Mouse (Mus musculus) limb, embryonic 14.5 days (tissue): Measurements from ENCODE around the gene Phlda1. TPM values are rescaled to one million over a fixed set of nuclear protein-coding genes. Genes with fewer than 3 reads are reported as not detected.

Experiments
- ATAC-seq: fragments of 200-750 bp; cut with Nextera tagmentation; 2 replicates; pipeline ENCODE4 v1.8.0; 2017; ENCODE audit warnings: low read depth, moderate number of reproducible peaks, moderate TSS enrichment; ENCODE audit not compliant: low FRiP score
- DNase-seq: peaks from one replicate; pipeline ENCODE4 v3.0.0-alpha.2; 2015; ENCODE audit warnings: low spot score
- H3K27ac ChIP-seq: fragments of 300-500 bp; sonication (generic); replicated peaks from 2 replicates; pipeline ENCODE4 v1.5.1; 2014; ENCODE audit warnings: low read depth, mild to moderate bottlenecking, low read length, moderate library complexity, mixed read lengths
- H3K27me3 ChIP-seq: fragments of 300-500 bp; sonication (generic); 2 replicates; pipeline ENCODE4 v1.6.1; 2014; ENCODE audit warnings: low read length, mixed read lengths; ENCODE audit not compliant: control insufficient read depth, insufficient read depth
- H3K36me3 ChIP-seq: fragments of 300-500 bp; sonication (generic); 2 replicates; pipeline ENCODE4 v1.6.1; 2014; ENCODE audit warnings: mild to moderate bottlenecking, low read length, moderate library complexity, mixed read lengths; ENCODE audit not compliant: control insufficient read depth, insufficient read depth
- H3K4me1 ChIP-seq: fragments of 300-500 bp; sonication (generic); 2 replicates; pipeline ENCODE4 v1.6.1; 2014; ENCODE audit warnings: antibody characterized with exemption, low read length, mixed read lengths; ENCODE audit not compliant: control insufficient read depth, insufficient read depth
- H3K4me2 ChIP-seq: fragments of 300-500 bp; sonication (generic); replicated peaks from 2 replicates; pipeline ENCODE4 v1.6.1; 2014; ENCODE audit warnings: low read depth, mild to moderate bottlenecking, low read length, moderate library complexity; ENCODE audit not compliant: severe bottlenecking
- H3K4me3 ChIP-seq: fragments of 300-500 bp; sonication (generic); replicated peaks from 2 replicates; pipeline ENCODE4 v1.5.1; 2014; ENCODE audit warnings: low read length
- H3K9ac ChIP-seq: fragments of 300-500 bp; sonication (generic); 2 replicates; pipeline ENCODE4 v1.6.1; 2014; ENCODE audit warnings: mild to moderate bottlenecking, low read depth, low read length, moderate library complexity; ENCODE audit not compliant: severe bottlenecking
- H3K9me3 ChIP-seq: fragments of 300-500 bp; sonication (generic); 2 replicates; pipeline ENCODE4 v1.6.1; 2016; ENCODE audit warnings: low read length; ENCODE audit not compliant: control insufficient read depth
- POLR2A ChIP-seq: fragments of 200-500 bp; IDR thresholded peaks from 2 replicates; pipeline ENCODE4 v1.8.0; 2012; ENCODE audit warnings: inconsistent platforms, mild to moderate bottlenecking, moderate library complexity, borderline replicate concordance; ENCODE audit not compliant: insufficient read depth, insufficient read length; ENCODE audit errors: extremely low read depth
- WGBS: fragments of 180-500 bp; shearing (Covaris S2); extraction: QIAGEN DNeasy Blood & Tissue Kit; methylation state at CpG from one replicate; pipeline ENCODE4 v1.1.7; 2014; 5-methylcytosine and 5-hydroxymethylcytosine counted together
- polyA plus RNA-seq, 2 experiments: library from polyadenylated mRNA; depleted of rRNA in 1 of 2; stranded (reverse) in 1 of 2; unstranded in 1 of 2; fragments of >200 nt; fragmentation: Nextera tagmentation in 1 of 2; extraction: Ambion mirVana in 1 of 2; gene quantifications; 2 replicates each; pipeline versions ENCODE4 v1.2.1 to v1.2.3; 2012 to 2014

Gene Phlda1
- polyA plus RNA-seq, 2 experiments: 39.2 to 44.1 TPM

DNA sequence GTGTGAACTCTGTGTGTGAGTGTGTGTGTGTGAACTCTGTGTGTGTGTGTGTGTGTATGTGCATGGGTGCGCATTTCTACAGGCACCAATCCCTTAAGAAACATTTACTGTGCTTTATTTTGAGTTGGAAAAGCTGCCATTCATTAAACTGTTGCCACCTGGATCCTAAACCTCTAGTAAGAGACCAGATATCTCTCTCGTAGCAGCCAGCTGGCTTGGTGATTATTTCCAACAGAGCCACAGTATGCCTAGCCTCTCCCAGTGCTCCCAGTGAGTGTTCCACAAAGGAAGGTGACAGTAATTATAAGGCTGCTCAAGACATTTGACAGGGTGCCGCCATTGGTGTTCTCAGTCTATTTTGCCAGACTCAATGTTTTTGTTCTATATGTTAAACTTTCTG is 14.5 kb downstream of the Phlda1 start:
- 45% methylated on average over 3 of the region's 3 CpGs for WGBS
- no peak for ATAC-seq

DNA sequence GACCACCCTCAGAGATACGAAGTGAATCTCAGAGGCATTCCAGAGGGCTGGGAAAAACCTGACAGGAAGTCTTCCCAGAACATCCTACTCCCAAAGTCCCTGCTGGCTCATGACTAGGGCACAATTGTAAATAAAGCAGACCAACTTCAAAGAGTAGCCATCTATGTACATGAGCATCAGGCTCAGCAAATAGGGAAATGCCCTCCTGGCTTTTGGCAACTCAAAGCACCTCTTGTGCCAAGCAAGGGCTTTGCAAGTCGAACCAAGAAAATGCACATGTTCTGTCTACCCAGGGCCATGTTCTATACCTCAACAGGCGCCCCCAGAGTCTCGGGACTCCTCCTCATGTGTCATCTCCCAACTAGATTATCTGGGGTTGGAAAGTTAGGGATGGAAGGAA is 15.6 kb downstream of the Phlda1 start:
- ATAC-seq: no peak
- no peak overlapping the region for H3K4me2 ChIP-seq
- no peak overlapping the region for H3K27ac ChIP-seq
- no peak overlapping the region for H3K9ac ChIP-seq
- 60% methylated on average over 4 of the region's 4 CpGs for WGBS
- no peak for DNase-seq
- no peaks in the 10 kb centered on the region for H3K9me3 ChIP-seq
- no peaks in the 10 kb centered on the region for H3K36me3 ChIP-seq
- no peak overlapping the region for H3K4me3 ChIP-seq
- no peaks in the 10 kb centered on the region for H3K27me3 ChIP-seq
- no peak for TF ChIP-seq POLR2A
- peaks cover 25% of the 10 kb centered on the region for H3K4me1 ChIP-seq

More for the DNA sequence above, 14.5 kb downstream of the Phlda1 start:
- Histone ChIP-seq H3K27ac (no peak overlapping the region), H3K4me3 (no peak overlapping the region), H3K27me3 (no peaks in the 10 kb centered on the region), H3K9me3 (no peaks in the 10 kb centered on the region), H3K4me1 (peaks cover 33% of the 10 kb centered on the region), H3K36me3 (no peaks in the 10 kb centered on the region), H3K9ac (no peak overlapping the region), H3K4me2 (no peak overlapping the region)
- no peak for TF ChIP-seq POLR2A
- no peak for DNase-seq

DNA sequence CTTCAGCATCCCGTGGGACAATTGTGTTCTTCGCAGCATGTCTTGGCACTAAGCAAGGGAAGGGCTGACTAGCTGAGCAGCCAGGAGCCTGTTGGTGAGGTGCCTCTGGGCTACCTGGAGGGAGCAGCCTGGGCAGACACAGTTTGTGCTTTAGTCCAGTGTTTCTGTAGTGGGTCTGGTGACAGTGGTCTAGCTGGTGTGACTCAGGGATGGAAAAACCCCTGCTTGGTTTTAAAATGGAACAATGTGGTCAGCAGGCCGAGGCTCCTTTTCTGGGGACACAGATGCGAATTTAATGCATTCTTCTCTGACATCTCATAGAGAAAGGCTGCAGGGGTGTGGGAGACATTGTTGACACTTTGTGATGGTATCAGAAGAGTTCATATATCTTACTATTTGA is 16.1 kb downstream of the Phlda1 start:
- no peak for TF ChIP-seq POLR2A
- H3K4me3 ChIP-seq: no peak overlapping the region
- no peak overlapping the region for H3K4me2 ChIP-seq
- H3K36me3 ChIP-seq: no peaks in the 10 kb centered on the region
- H3K27me3 ChIP-seq: no peaks in the 10 kb centered on the region
- 72% methylated on average over 4 of the region's 4 CpGs for WGBS
- ATAC-seq (no peak), DNase-seq (no peak)
- no peak overlapping the region for H3K27ac ChIP-seq
- peaks cover 23% of the 10 kb centered on the region for H3K4me1 ChIP-seq
- no peak overlapping the region for H3K9ac ChIP-seq
- H3K9me3 ChIP-seq: no peaks in the 10 kb centered on the region

DNA sequence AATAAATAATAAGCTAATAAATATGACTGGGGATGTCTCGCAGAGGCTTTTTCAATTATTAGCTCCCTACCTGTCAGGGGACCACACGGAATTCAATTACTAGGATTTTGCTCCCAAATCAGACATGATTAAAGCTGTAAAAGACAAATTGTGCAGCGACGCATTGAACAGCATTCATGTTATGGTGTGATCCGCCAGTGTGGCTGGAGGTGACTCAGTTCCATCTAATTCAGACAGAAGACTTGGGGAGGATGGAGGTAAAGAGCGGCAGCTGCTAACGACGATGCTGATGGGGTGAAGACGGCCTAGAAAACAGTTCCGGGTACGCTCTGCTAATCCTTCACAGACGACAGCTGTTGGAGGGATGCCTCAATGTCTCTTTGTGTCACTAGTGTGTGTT is 17.8 kb downstream of the Phlda1 start:
- no peak for DNase-seq
- Histone ChIP-seq H3K27me3 (no peaks in the 10 kb centered on the region), H3K4me2 (no peak overlapping the region), H3K4me3 (no peak overlapping the region), H3K36me3 (no peaks in the 10 kb centered on the region), H3K9ac (no peak overlapping the region), H3K27ac (no peak overlapping the region), H3K9me3 (no peaks in the 10 kb centered on the region), H3K4me1 (peaks cover 23% of the 10 kb centered on the region)
- WGBS: 78% methylated on average over 12 of the region's 12 CpGs
- no peak for TF ChIP-seq POLR2A
- no peak for ATAC-seq

DNA sequence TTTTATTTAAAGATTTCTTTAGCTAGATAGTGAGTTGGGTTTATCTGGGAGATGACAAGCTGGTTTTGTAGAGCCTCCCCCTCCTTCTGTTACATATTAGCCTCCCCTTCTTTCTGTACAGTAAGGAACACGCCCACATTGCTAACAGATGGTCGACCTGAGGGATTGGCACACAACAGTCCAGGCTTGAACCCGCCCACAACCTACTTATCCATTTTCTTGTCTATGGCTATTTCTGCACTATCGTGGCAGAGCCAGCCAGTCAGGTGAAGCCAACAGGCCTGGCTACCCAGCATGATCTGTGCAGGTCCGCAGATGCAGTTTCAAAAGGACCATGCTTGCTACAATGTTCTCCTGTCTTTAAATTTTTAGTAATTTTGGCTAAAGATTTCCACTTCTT is 21.0 kb downstream of the Phlda1 start:
- no peak overlapping the region for H3K4me2 ChIP-seq
- no peak for TF ChIP-seq POLR2A
- DNase-seq (no peak), ATAC-seq (no peak)
- H3K4me3 ChIP-seq: no peak overlapping the region
- H3K9ac ChIP-seq: no peak overlapping the region
- H3K27ac ChIP-seq: no peak overlapping the region
- H3K4me1 ChIP-seq: 0 out of 2 replicates have a peak, but pooled peaks cover 10% of the 10 kb centered on the region
- H3K36me3 ChIP-seq: no peaks in the 10 kb centered on the region
- H3K27me3 ChIP-seq: no peaks in the 10 kb centered on the region
- no peaks in the 10 kb centered on the region for H3K9me3 ChIP-seq
- 42% methylated on average over 5 of the region's 5 CpGs for WGBS

DNA sequence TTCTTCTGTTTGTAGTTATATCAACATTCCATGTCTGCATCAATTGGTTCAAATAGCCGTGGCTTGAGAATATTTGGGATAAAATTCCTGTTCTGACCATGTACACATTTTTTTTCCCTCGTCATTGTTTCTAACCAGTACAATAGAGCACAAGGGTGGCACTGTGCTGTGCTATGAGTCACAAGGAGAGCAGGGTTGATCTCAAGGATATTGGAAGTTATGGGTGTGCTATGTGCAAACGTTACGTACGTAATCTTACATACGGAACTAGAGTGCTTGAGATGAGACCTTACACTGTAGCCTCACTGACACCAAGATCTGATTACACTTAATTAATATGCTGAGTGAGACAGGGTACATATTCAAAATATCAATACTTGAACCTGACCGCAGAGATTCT is 21.5 kb downstream of the Phlda1 start:
- Histone ChIP-seq H3K4me1 (peaks cover 8% of the 10 kb centered on the region; the same call in 1 of the 2 replicates), H3K4me2 (no peak overlapping the region), H3K27ac (no peak overlapping the region), H3K27me3 (no peaks in the 10 kb centered on the region), H3K9me3 (no peaks in the 10 kb centered on the region), H3K4me3 (no peak overlapping the region), H3K36me3 (no peaks in the 10 kb centered on the region), H3K9ac (no peak overlapping the region)
- ATAC-seq: no peak
- TF ChIP-seq POLR2A: no peak
- no peak for DNase-seq
- 81% methylated on average over 7 of the region's 7 CpGs for WGBS
